Mouse (Mus musculus) cerebellum, adult 9-11 months (tissue): ENCODE data around the gene Erlec1.

Experiments
- DNase-seq: peaks from one replicate; pipeline ENCODE4 v3.0.0; 2022

Erlec1 gene

GRCm38 (mm10) chr11:30954279-30954725 is at the start of gene Erlec1:
Gene Erlec1 (minus strand): TSS chr11:30954335.
- peak; percentile 89 for DNase-seq

GRCm38 (mm10) chr11:31001169-31001908 is 47.2 kb upstream of the Erlec1 start:
- DNase-seq: no peak

DNA sequence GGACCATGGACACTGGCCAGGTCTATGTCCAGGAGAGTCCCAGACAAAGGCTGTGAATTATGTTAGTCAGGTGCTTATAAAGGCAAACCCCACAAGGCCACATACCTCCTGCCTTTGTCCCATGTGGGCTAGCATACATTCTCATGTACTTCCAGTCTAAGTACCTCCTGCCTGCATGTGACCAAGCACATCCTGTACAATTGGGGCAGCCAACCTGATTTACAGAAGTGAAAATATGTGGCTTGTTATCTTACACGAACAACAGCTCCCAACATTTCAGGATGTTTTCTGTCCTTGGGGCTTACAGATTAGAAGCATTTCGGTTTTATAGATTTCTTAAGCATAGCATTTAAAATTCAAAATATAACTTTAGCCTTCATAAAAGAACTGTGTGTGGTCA is 45.9 kb upstream of the Erlec1 start:
- no peak for DNase-seq

- DNase-seq: no peak
Observed at GRCm38 (mm10) chr11:30998704-30999103, 44.6 kb upstream of the Erlec1 start.

DNA sequence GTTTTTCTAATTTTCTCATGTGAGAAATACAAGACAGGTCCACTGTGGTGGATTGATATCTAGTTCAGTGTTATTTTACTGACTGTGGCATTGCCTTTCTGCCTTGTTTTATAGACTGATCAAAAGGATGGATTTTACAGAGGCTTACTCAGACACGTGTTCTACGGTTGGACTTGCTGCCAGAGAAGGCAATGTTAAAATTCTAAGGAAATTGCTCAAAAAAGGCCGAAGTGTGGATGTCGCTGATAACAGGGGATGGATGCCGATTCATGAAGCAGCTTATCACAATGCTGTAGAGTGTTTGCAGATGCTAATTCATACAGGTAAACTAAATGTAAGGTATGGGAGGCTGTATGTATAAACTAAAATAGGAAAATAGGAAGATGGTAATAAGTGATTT is 44.1 kb upstream of the Erlec1 start:
- no peak for DNase-seq

- no peak for DNase-seq
Observed at GRCm38 (mm10) chr11:30996670-30997069, 42.5 kb upstream of the Erlec1 start.

DNA sequence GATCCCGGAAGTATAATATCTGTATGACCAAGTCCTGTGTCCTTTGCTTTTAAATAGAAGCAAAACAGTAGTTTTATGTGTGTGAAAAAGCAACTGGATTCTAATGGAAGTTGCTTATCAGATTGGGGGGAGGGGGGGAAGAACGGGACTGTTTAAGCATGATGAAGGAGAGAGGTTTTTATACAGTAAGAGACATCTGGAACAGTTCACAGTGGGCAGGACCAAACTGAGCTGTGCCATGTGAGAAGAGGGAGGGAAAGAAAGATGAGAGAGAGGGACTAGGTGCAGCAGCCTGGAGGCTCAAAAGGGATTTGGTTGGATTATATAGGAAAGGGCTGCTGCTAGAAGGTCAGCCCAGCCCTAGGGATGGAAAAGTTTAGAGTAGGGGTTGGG is 32.5 kb upstream of the Erlec1 start:
- peak; percentile 22 for DNase-seq

- peak; percentile 88 for DNase-seq
Observed at GRCm38 (mm10) chr11:30985877-30986624, 31.9 kb upstream of the Erlec1 start, which contains the start of gene Chac2. Gene Chac2 (minus strand): TSS chr11:30986350.

DNA sequence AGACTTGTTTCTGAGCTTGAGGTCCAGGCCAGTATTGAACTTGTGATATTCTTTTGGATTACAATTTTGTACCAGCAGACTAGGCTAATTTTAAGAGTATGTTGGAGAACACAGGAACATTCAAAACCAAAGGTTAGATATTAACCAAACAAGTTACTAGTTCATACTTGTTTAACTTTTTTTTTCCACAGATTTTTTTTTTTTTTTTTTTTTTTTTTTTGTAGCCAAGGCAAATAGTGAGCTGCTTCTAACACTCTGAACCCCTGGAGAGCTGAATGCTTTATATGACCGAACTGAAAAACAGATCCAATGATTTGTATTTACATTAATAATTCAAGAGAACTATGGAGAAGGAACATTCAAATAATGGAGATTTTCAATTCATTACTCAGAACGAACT is 31.1 kb upstream of the Erlec1 start:
- DNase-seq: no peak

- DNase-seq: peak; percentile 65
Observed at GRCm38 (mm10) chr11:30953469-30954154, 523 bp downstream of the Erlec1 start.

DNA sequence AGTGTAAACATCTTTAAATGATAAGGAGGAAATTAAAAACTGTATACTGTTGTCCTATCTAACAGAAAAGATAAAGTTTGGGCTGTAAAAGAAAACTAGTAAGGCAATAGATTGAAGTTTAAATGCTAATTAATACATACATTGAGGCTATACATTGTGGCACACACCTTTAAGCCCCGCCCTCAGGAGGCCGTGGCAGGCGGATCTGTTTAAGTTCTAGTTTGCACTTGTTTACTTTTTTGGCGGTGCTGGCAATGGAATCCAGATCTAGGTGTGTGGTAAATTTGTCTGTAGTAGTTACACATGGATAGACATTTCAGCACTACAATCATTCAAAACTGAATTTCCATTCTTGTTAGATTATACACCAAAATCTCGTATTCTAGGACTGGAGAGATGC is 1.3 kb downstream of the Erlec1 start:
- DNase-seq: no peak

DNA sequence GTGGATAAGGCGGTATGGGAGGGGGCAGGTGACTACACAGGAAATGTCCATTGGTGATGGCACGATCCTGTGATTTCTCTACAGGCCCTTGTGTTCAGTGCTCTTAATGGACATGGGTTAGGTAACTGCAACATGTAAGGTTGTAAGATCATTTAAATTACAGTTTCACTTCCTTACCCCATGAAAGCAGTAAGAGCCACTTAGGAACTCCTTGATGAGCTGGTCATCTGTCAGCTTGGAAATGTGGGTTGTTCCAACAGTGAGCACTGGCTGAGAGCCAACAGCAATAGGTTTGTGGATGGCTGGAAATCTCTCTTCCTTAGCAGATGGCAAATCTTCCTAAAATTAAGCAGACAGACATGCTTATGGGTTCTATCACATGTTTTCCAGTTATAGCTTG is 10.6 kb downstream of the Erlec1 start:
- peak; percentile 86 for DNase-seq

DNA sequence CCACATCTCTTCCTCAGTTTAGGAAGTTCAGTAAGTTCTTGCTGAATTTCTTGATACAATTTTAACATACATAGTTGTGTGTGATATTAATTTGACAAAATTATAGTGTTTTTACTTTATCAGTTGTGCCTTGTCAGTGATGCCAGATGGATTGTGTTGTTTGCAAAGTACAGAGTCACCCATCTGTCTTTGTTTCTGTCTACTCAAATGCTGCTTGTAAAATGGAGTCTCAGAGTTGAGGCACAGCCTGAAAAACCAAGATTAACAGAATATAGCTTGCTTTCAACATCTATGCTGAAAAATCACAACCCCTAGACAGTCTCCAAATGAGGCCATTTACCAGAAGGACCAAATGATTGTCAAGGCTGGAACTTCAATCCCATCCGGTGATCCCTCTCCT is 25.6 kb downstream of the Erlec1 start:
- DNase-seq: no peak

- no peak for DNase-seq
Observed at GRCm38 (mm10) chr11:30928079-30928478, 26.1 kb downstream of the Erlec1 start.

GRCm38 (mm10) chr11:30923283-30923682 is 30.9 kb downstream of the Erlec1 start:
- DNase-seq: no peak

- no peak for DNase-seq
Observed at GRCm38 (mm10) chr11:30920641-30921040, 33.5 kb downstream of the Erlec1 start.

DNA sequence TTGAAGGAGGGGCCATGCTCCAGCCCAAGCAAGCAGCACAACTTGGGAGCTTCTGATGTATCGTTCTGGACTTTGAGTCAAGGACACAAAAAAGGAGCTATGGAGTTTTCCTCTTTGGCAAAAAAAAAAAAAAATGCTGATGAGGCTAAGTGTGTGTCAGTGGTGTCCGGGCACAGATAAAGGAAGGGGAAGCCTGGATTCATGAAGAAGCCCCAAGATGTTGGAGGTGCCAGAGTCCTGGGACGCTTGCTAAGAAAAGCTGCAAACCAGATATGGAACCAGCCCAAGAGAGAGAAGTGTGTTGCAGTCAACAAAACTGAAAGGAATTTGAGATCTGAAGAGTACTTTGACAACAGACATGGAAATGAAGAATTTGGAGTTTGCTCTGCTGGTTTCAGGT is 41.8 kb downstream of the Erlec1 start:
- DNase-seq: no peak

DNA sequence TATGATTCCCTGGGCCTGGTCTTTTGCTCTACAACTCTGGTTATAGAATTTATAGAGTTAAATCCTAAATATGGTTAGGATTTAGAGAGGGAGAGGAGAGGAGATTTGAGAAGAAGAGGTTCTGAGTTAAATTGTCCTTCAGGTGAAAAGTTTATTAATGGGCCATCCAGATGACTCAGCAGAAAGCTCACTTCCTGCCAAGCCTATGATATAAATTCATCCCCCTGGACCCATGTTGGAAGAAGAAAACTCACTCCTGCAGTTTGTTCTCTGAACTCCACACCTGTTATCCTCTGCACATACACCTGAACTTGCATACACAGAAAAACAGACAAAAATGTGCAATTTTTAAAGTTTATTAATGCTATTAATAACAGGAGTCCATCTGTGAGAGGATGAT is 54.8 kb downstream of the Erlec1 start:
- no peak for DNase-seq

GRCm38 (mm10) chr11:30896201-30896600 is 57.9 kb downstream of the Erlec1 start:
- DNase-seq: no peak

DNA sequence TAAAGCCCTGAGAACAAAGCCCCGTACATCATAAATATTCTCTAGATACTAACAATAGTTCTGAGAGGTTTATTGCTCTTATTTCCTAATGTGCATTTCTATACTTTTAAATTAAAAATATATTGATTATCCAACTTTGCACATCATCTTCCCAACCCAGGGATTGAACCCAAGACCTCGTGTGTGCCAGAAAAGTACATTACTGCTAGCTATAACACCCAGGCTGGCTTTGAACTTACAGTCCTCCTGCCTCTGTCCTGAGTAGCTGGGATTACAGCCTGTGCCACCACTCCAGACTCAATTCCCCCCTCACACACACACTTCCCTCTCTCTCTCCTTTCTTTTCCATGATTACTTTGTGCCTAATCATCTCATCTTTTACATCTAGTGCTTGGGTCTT is 66.0 kb downstream of the Erlec1 start:
- no peak for DNase-seq

DNA sequence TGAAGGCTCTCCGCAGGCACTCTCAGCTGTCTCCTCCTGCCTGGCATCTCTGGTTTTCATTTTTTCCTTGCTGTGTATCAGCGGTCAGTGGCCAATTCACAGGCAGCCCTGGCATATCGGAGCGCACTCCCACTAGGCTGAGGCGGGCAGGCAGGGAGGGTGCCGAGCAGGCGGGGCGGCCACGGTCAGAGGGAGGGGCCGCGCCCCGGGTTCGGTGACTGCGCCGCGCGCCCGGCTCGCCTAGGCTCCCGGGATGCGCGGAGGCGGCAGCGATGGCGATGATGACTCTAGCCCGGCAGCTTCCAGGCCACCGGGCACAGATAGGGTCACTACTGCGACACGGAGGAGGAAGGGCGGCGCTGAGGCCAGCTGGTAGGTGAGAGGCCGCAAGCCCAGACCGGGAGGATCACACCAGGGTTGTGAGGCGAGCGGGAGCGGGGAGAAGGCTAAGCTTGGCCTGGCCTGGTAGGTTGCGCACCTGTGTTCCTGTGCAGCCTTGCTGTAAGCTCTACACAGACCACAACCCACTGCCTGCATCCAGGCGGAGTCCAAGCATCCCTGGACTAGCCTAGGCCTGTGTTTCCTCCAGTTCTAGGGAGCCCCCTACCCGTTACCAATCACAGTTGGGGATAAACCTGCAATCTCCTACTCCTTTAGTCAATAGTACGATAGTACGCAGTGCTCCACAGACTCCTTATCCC is 68.8 kb downstream of the Erlec1 start, which contains the start of the genes Gpr75 and Asb3:
Gene Gpr75, plus strand, starts transcription at position 188 of the 701 bp plus-strand sequence.
Gene Asb3, plus strand, starts transcription at position 246 of the 701 bp plus-strand sequence.
- DNase-seq: peak; percentile 90
